Comparison of ENCODE assay signal across 12 mouse cellular contexts in the genomic region with DNA sequence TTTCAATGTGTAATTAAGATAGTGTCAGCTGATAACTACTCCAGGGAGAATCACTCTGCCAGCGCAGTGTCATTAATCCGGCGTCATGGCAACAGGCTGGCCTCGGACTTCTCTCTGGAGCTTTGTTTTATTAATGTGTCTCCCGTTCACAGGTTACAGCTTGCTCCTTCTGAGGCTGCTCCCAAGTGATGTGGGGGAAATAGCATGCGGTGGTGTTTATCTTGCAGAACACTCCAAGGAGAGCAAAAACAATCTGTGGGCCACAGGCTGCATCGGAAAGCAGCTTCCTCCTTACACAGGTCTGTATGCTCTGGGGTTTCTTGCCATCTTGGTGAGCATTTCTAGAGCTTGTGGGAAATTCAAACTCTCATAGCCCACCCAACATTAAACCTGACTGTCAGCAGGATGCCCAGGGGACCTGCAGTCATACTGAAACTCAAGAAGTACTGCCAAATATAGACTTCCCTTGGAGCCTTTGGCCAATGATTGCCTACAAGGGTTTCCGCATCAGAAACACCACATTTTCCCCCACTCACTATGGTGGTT. TPM values are rescaled to one million over a fixed set of nuclear protein-coding genes. Genes with fewer than 3 reads are reported as not detected.
DNase-seq lines count a peak whose midpoint lies in the region; ATAC-seq lines count a peak whose summit lies in the region.
"Had no signal": no experiment of that assay in that cellular context is flagged by ENCODE, and none has a peak within 500 bp of the region (broad histone marks: within the 10 kb centered on the region; RNA-seq: fewer than 3 reads in every experiment).

No protein-coding gene starts in this region.

- no peaks in the 10 kb centered on the region for H3K27me3 ChIP-seq in embryonic facial prominence, embryonic 14.5 days (replicated peaks; ENCODE audit: control insufficient read depth, insufficient read depth, low read length)
- H3K27me3 ChIP-seq: embryonic facial prominence, embryonic 13.5 days; stomach, embryonic 15.5 days had no signal

- H3K27ac ChIP-seq in embryonic facial prominence, embryonic 14.5 days (replicated peaks; ENCODE audit: low read depth, low read length) = peak overlapping the region; percentile 15; the same call in 1 of the 2 replicates
- H3K27ac ChIP-seq: embryonic facial prominence, embryonic 13.5 days; stomach, embryonic 15.5 days had no signal

- no peaks in the 10 kb centered on the region for H3K9me3 ChIP-seq in embryonic facial prominence, embryonic 14.5 days (ENCODE audit: control insufficient read depth, low read length)
- H3K9me3 ChIP-seq: embryonic facial prominence, embryonic 13.5 days; stomach, embryonic 15.5 days had no signal

- no peak overlapping the region for H3K4me2 ChIP-seq in embryonic facial prominence, embryonic 14.5 days (ENCODE audit: low read depth, low read length)
- H3K4me2 ChIP-seq: embryonic facial prominence, embryonic 13.5 days; stomach, embryonic 15.5 days had no signal

- 33% methylated on average over 8 of the region's 8 CpGs for WGBS in embryonic facial prominence, embryonic 14.5 days

- no peak overlapping the region for H3K4me3 ChIP-seq in embryonic facial prominence, embryonic 14.5 days (ENCODE audit: low read depth, low read length)
- H3K4me3 ChIP-seq: embryonic facial prominence, embryonic 13.5 days; megakaryocyte, embryonic 14.5 days; stomach, embryonic 15.5 days had no signal

- ATAC-seq in embryonic facial prominence, embryonic 14.5 days (ENCODE audit: low read depth) = peak; percentile 92

- no peaks in the 10 kb centered on the region for H3K36me3 ChIP-seq in embryonic facial prominence, embryonic 14.5 days (ENCODE audit: control insufficient read depth, insufficient read depth, low read length)
- H3K36me3 ChIP-seq: embryonic facial prominence, embryonic 13.5 days; stomach, embryonic 15.5 days had no signal

- peak; percentile 29 to 39 for DNase-seq in spleen, postnatal 36 days (ENCODE audit: low spot score in 2 of 2)
- DNase-seq in spleen, adult 12 weeks (ENCODE audit: low spot score) = no peak
- peak; percentile 68 for DNase-seq in embryonic facial prominence, embryonic 14.5 days (ENCODE audit: low spot score)
- peak; percentile 26 for DNase-seq in induced T-regulatory cell, adult 2 months (ENCODE audit: low read depth)
- DNase-seq in retina, embryonic 14.5 days (ENCODE audit: low spot score) = peak; percentile 69
- DNase-seq in heart, adult 9 months (ENCODE audit: low spot score in 2 of 2) = no peak
- no peak for DNase-seq in right cerebral cortex, adult 2 months (ENCODE audit: low spot score in 2 of 2)
- no peak for DNase-seq in thymus, postnatal 4 days

- no peak overlapping the region for H3K9ac ChIP-seq in embryonic facial prominence, embryonic 14.5 days (ENCODE audit: low read depth, low read length)
- H3K9ac ChIP-seq: embryonic facial prominence, embryonic 13.5 days; stomach, embryonic 15.5 days had no signal

- H3K4me1 ChIP-seq in embryonic facial prominence, embryonic 14.5 days (ENCODE audit: control insufficient read depth, insufficient read depth, low read length) = 0 out of 2 replicates have a peak, but pooled peaks cover 5% of the 10 kb centered on the region
- H3K4me1 ChIP-seq: stomach, embryonic 15.5 days had no signal

RNA-seq across cellular contexts. Expression of a gene that starts 25.4 kb away (rescaled TPM):
- 0.16 and 0.64 TPM in 2 replicates for polyA plus RNA-seq in embryonic facial prominence, embryonic 14.5 days (2014; fragmentation: Nextera tagmentation; extraction: Ambion mirVana)
- polyA plus RNA-seq: heart, postnatal 0 days had no signal

RNA-seq across cellular contexts. Expression of a gene that starts 44.1 kb away (rescaled TPM):
- polyA plus RNA-seq in embryonic facial prominence, embryonic 14.5 days (2014; fragmentation: Nextera tagmentation; extraction: Ambion mirVana) = 30.2 and 33.4 TPM in 2 replicates

RNA-seq across cellular contexts. Expression of a gene that starts 59.2 kb away (rescaled TPM):
- polyA plus RNA-seq in embryonic facial prominence, embryonic 14.5 days (2014; fragmentation: Nextera tagmentation; extraction: Ambion mirVana) = 1.5 and 2.9 TPM in 2 replicates
- polyA plus RNA-seq: heart, postnatal 0 days; stomach, embryonic 15.5 days had no signal

Comparison
In these comparisons a context has a peak if more than half of its experiments do, and no peak if none do; other contexts are left out.
1. DNase-seq: peak in spleen, postnatal 36 days (2 of 2), embryonic facial prominence, embryonic 14.5 days (single experiment), induced T-regulatory cell, adult 2 months (single experiment) and retina, embryonic 14.5 days (single experiment); none in spleen, adult 12 weeks (single experiment), heart, adult 9 months (0 of 2), right cerebral cortex, adult 2 months (0 of 2) and thymus, postnatal 4 days (single experiment).